Mouse (Mus musculus): ENCODE results near the gene Prorsd1. TPM values are rescaled to one million over a fixed set of nuclear protein-coding genes. Genes with fewer than 3 reads are reported as not detected.

Prorsd1 gene
- total and polyA plus RNA-seq, 2 experiments: 4.1 to 15.8 TPM

DNA sequence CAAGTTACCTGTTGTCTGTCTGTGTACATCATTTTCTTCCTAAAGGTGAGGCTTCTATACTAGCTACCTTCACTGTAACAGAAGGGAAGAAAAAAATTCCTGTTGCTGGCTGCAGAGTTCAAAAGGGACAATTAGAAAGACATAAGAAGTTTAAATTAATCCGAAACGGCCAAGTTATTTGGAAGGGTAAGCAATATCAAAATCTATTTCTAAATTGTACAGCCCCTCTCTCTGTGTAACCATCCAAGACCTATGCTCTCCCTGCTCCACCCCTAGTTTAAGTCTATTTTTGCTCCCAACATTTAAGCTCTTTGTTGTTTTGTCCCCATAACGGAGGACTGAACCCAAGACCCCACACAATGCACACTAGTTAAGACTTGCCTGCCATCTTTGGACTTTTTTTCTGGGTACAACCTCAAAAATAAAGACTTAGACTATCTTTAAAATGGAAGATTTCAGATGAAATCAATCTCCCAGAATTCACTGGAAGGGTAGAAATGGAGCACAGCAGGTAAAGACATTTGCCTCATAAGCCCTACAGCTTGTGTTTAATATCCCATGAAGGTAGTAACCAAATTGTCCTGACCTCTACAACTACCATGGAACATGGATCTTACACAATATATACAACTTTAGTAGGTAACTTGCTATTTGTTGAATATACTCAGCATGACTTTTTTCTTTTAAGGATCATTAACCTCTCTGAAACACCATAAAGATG is 29.6 kb upstream of the Prorsd1 start:
- H3K79me2 ChIP-seq (ENCODE audit: control insufficient read depth, insufficient read depth, low read length): peaks cover 5% of the 10 kb centered on the region; the same call in 1 of the 2 replicates
- H3K4me1 ChIP-seq (ENCODE audit: control insufficient read depth, insufficient read depth, low read length): 0 out of 2 replicates have a peak, but pooled peaks cover 8% of the 10 kb centered on the region
- no peak overlapping the region for H3K27ac ChIP-seq (replicated peaks; ENCODE audit: insufficient read depth, low read depth, low read length)
- no peak overlapping the region for H3K9ac ChIP-seq (ENCODE audit: low read depth, low read length)
- TF ChIP-seq POLR2A (IDR thresholded peaks at IDR 0.05; ENCODE audit: extremely low read depth, insufficient read depth, low read length) (no peak), CTCF (IDR thresholded peaks at IDR 0.05; ENCODE audit: low read depth, low read length) (no peak)
- no peak overlapping the region for H3K4me3 ChIP-seq (ENCODE audit: insufficient read depth, low read depth, low read length)
- no peak for DNase-seq (ENCODE audit: extremely low read depth, low read depth, low spot score)
- H3K27me3 ChIP-seq (ENCODE audit: control insufficient read depth, insufficient read depth, low read length): no peaks in the 10 kb centered on the region
- WGBS: 95% methylated on average over 3 of the region's 3 CpGs
- peaks cover 40% of the 10 kb centered on the region for H3K36me3 ChIP-seq (ENCODE audit: control insufficient read depth, insufficient read depth, low read length)

DNA sequence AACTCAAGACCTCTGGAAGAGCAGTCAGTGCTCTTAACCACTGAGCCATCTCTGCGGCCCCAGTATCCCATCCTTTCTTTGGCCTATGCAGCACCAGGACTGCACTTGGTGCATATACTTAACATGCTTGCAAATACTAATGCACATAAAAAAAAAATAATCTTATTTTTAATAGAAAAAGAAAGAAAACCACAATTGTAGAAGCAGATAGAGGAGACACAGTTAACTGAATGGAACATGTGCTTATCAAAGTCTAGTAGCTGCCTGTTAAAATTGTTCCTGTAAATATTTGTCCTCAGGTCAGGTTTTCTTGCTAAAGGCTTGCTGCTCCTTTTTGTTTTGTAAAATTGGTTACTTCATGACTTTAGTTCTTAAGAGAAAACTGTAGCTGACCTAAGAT is 23.4 kb upstream of the Prorsd1 start:
- no peak for DNase-seq (ENCODE audit: extremely low read depth, low read depth, low spot score)
- no peaks in the 10 kb centered on the region for H3K4me1 ChIP-seq (ENCODE audit: control insufficient read depth, insufficient read depth, low read length)
- TF ChIP-seq CTCF (IDR thresholded peaks at IDR 0.05; ENCODE audit: low read depth, low read length): no peak
- no peak for TF ChIP-seq POLR2A (IDR thresholded peaks at IDR 0.05; ENCODE audit: extremely low read depth, insufficient read depth, low read length)
- no peak overlapping the region for H3K9ac ChIP-seq (ENCODE audit: low read depth, low read length)
- H3K79me2 ChIP-seq (ENCODE audit: control insufficient read depth, insufficient read depth, low read length): no peaks in the 10 kb centered on the region
- WGBS: 100% methylated on average over 1 of the region's 1 CpGs
- peaks cover 52% of the 10 kb centered on the region for H3K36me3 ChIP-seq (ENCODE audit: control insufficient read depth, insufficient read depth, low read length)
- no peak overlapping the region for H3K27ac ChIP-seq (replicated peaks; ENCODE audit: insufficient read depth, low read depth, low read length)
- no peaks in the 10 kb centered on the region for H3K27me3 ChIP-seq (ENCODE audit: control insufficient read depth, insufficient read depth, low read length)
- H3K4me3 ChIP-seq (ENCODE audit: insufficient read depth, low read depth, low read length): no peak overlapping the region

DNA sequence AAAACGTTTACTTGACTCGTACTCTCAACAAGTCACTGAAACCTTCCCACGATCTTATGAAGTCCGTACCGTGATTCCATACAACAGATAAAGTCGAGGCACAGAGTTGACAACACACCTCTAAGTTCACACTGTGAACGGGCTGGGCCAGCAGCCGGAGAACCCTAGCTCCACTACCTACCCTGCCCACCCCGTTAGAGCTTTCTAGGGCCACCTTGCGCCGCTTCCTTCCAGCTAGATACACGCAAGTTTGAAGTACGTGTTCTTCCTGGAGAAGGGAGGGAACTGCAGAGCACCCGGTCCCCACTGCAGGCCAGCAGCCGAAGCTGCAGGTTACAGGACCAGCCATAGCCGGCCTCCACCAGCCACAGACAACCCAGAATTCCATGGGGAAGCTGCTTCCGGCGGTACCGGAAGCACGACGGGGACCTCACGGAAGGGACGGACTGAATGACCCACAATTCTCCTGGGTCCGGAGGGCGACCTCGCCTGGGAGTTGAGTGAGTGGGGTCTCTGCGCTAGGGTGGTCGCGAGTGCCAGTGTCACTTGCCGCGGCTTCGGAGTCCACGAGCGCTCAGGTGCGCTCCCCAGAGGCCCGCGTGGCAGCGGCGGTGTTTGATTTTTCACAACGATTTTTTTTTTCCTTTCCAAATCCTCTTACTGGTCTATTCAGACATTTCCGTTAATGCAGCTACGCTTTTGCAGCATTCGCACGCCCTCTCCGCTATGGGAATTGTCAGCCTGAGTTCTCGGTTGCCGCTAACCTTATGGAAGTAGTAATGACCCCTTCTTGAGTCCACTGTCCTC is 11.4 kb upstream of the Prorsd1 start, which contains the start of gene Mtif2:
Mtif2 (plus strand) TSS at position 421 of the 807 bp plus-strand sequence.
- Histone ChIP-seq H3K9ac (ENCODE audit: low read depth, low read length) (peak within 1 kb of the TSS; percentile 91), H3K27me3 (ENCODE audit: control insufficient read depth, insufficient read depth, low read length) (no peaks in the 10 kb centered on the region), H3K4me3 (ENCODE audit: insufficient read depth, low read depth, low read length) (peak within 1 kb of the TSS; percentile 92), H3K27ac (replicated peaks; ENCODE audit: insufficient read depth, low read depth, low read length) (peak within 1 kb of the TSS; percentile 80), H3K4me1 (ENCODE audit: control insufficient read depth, insufficient read depth, low read length) (peaks cover 9% of the 10 kb centered on the region), H3K79me2 (ENCODE audit: control insufficient read depth, insufficient read depth, low read length) (no peaks in the 10 kb centered on the region; the same call in 1 of the 2 replicates), H3K36me3 (ENCODE audit: control insufficient read depth, insufficient read depth, low read length) (peaks cover 9% of the 10 kb centered on the region)
- peak; percentile 82 for DNase-seq (ENCODE audit: extremely low read depth, low read depth, low spot score)
- TF ChIP-seq CTCF (IDR thresholded peaks at IDR 0.05; ENCODE audit: low read depth, low read length): no peak
- TF ChIP-seq POLR2A (IDR thresholded peaks at IDR 0.05; ENCODE audit: extremely low read depth, insufficient read depth, low read length): peak; percentile 85
- 3% methylated on average over 47 of the region's 47 CpGs for WGBS

DNA sequence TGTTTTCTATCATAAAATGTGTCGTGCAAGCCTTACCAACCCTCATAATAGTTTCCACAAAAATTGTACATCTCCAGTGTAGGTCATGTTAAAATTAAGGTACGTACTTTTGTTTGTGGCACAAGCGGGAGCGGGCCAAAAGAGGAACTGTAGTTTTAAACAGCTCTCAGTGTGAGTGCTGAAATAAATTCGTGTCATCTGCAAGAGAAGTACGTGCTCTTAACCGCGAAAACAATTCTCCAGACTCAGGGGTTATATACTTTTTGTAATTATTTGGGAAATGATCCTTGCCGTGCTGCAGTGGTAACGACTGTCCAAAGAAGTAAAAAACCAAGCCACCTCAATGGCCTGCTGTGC is 530 bp downstream of the Prorsd1 start:
- peaks cover 9% of the 10 kb centered on the region for H3K36me3 ChIP-seq (ENCODE audit: control insufficient read depth, insufficient read depth, low read length)
- no peaks in the 10 kb centered on the region; the same call in 1 of the 2 replicates for H3K79me2 ChIP-seq (ENCODE audit: control insufficient read depth, insufficient read depth, low read length)
- 14% methylated on average over 10 of the region's 10 CpGs for WGBS
- TF ChIP-seq CTCF (IDR thresholded peaks at IDR 0.05; ENCODE audit: low read depth, low read length): no peak
- no peak for TF ChIP-seq POLR2A (IDR thresholded peaks at IDR 0.05; ENCODE audit: extremely low read depth, insufficient read depth, low read length)
- DNase-seq (ENCODE audit: extremely low read depth, low read depth, low spot score): peak; percentile 24
- H3K27me3 ChIP-seq (ENCODE audit: control insufficient read depth, insufficient read depth, low read length): no peaks in the 10 kb centered on the region
- H3K4me1 ChIP-seq (ENCODE audit: control insufficient read depth, insufficient read depth, low read length): peaks cover 1% of the 10 kb centered on the region; the same call in 1 of the 2 replicates
- peak overlapping the region; percentile 87 for H3K4me3 ChIP-seq (ENCODE audit: insufficient read depth, low read depth, low read length)
- peak overlapping the region; percentile 79 for H3K9ac ChIP-seq (ENCODE audit: low read depth, low read length)
- no peak overlapping the region for H3K27ac ChIP-seq (replicated peaks; ENCODE audit: insufficient read depth, low read depth, low read length)

DNA sequence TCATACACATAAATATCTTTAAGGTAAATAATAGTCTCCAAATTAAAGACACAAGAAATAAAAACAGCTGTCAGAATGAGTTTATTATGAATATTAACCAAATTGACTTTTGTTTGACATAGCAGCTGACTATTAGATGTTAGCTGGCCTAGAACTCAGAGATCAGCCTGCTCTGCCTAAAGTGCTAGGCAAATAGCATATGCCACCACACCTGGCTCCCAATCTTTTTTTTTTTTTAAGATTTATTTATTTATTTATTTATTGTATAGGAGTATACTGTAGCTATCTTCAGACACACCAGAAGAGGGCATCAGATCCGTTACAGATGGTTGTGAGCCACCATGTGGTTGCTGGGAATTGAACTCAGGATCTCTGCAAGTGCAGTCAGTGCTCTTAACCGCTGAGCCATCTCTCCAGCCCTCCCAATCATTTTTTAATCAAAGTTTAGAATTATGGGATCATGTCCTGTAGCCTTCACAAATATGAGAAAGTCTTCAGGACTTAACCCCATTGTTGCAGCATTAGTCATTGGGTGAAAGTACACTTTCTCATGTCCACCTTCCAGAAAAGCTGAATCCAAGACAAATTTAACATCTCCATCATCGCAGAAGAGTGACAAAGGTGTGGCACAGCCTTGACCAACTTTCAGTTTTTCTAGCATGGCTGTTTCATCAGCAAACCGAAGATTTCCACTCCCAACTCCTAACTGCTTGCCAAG is 1.9 kb downstream of the Prorsd1 start:
- TF ChIP-seq POLR2A (IDR thresholded peaks at IDR 0.05; ENCODE audit: extremely low read depth, insufficient read depth, low read length): no peak
- no peak for TF ChIP-seq CTCF (IDR thresholded peaks at IDR 0.05; ENCODE audit: low read depth, low read length)
- H3K79me2 ChIP-seq (ENCODE audit: control insufficient read depth, insufficient read depth, low read length): no peaks in the 10 kb centered on the region; the same call in 1 of the 2 replicates
- no peak overlapping the region for H3K4me3 ChIP-seq (ENCODE audit: insufficient read depth, low read depth, low read length)
- no peaks in the 10 kb centered on the region for H3K27me3 ChIP-seq (ENCODE audit: control insufficient read depth, insufficient read depth, low read length)
- H3K36me3 ChIP-seq (ENCODE audit: control insufficient read depth, insufficient read depth, low read length): peaks cover 9% of the 10 kb centered on the region
- WGBS: 74% methylated on average over 4 of the region's 4 CpGs
- DNase-seq (ENCODE audit: extremely low read depth, low read depth, low spot score): no peak
- peaks cover 1% of the 10 kb centered on the region; the same call in 1 of the 2 replicates for H3K4me1 ChIP-seq (ENCODE audit: control insufficient read depth, insufficient read depth, low read length)
- H3K27ac ChIP-seq (replicated peaks; ENCODE audit: insufficient read depth, low read depth, low read length): no peak overlapping the region
- H3K9ac ChIP-seq (ENCODE audit: low read depth, low read length): no peak overlapping the region
